Mouse (Mus musculus): Measurements from ENCODE around the gene Meis3.

- TF ChIP-seq POLR2A (IDR thresholded peaks at IDR 0.05; ENCODE audit: extremely low read depth, insufficient read depth, low read length) (no peak), CTCF (IDR thresholded peaks at IDR 0.05; ENCODE audit: extremely low read depth, insufficient read depth, low read length) (no peak)
These were observed 39.1 kb downstream of the Meis3 start for GRCm38 (mm10) chr7:16213986-16214385.
